Mouse (Mus musculus): ENCODE data around the gene Fam72a. TPM values are rescaled to one million over a fixed set of nuclear protein-coding genes. Genes with fewer than 3 reads are reported as not detected.

The Fam72a gene
- polyA plus RNA-seq, 1 experiment from 2014 or later: 2.4 TPM

GRCm38 (mm10) chr1:131511131-131511530 lies 16.6 kb upstream of the Fam72a start:
- Histone ChIP-seq H3K4me2 (no peak overlapping the region), H3K27me3 (no peaks in the 10 kb centered on the region), H3K36me3 (no peaks in the 10 kb centered on the region), H3K4me3 (no peak overlapping the region), H3K4me1 (peaks cover 6% of the 10 kb centered on the region; the same call in 1 of the 2 replicates), H3K27ac (no peak overlapping the region), H3K9ac (no peak overlapping the region), H3K9me3 (no peaks in the 10 kb centered on the region)
- no peak for ATAC-seq (ENCODE audit: insufficient number of reproducible peaks, low FRiP score, low TSS enrichment, low read depth)

DNA sequence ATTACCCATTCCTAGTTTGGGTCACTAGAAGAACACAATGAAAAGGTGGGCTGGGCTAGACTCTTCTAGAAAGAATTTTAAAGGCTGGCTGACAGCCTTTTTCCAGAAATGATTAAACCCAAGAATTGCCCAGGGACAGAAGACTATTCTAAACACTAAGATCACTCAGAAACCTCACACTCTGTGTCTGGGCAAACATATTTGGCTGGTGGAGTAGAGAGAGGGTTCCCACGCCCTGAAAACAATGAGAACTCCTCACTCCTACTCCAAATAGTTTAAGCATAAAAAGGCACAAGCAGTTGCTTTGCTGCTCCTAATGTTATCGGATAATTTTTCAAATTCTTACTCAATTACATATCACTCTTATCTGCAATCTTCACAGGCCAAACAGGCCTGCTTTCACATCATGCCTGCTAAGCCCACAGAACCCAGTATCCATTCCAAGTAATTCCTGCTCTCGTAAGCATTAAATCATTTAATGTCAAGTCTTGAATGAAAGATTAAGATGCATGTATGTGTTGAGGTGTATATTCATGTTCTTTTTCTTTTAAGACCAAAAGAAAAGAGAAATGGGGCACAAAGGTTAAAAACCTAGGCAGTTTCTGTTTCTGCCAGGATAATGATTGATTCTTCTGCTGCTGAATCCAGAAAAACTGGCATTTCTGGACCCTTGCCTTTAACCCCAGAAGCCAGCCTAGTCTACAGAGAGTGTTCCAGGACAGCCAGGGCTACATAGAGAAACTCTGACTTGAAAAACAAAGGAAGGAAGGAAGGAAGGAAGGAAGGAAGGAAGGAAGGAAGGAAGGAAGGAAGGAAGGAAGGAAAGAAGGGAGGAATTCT lies 15.8 kb upstream of the Fam72a start:
- 69% methylated on average over 3 of the region's 3 CpGs for WGBS
- Histone ChIP-seq H3K36me3 (no peaks in the 10 kb centered on the region), H3K9me3 (no peaks in the 10 kb centered on the region), H3K27me3 (no peaks in the 10 kb centered on the region), H3K27ac (0 out of 2 replicates have a peak overlapping the region, but pooled peaks have one; percentile 22), H3K4me2 (no peak overlapping the region), H3K4me3 (no peak overlapping the region), H3K4me1 (peaks cover 3% of the 10 kb centered on the region; the same call in 1 of the 2 replicates), H3K9ac (no peak overlapping the region)
- no peak for ATAC-seq (ENCODE audit: insufficient number of reproducible peaks, low FRiP score, low TSS enrichment, low read depth)

GRCm38 (mm10) chr1:131513136-131513535 lies 14.6 kb upstream of the Fam72a start:
- Histone ChIP-seq H3K27ac (no peak overlapping the region), H3K9me3 (no peaks in the 10 kb centered on the region), H3K9ac (no peak overlapping the region), H3K4me3 (no peak overlapping the region), H3K4me2 (no peak overlapping the region), H3K27me3 (no peaks in the 10 kb centered on the region), H3K36me3 (no peaks in the 10 kb centered on the region), H3K4me1 (peaks cover 3% of the 10 kb centered on the region; the same call in 1 of the 2 replicates)
- WGBS: 88% methylated on average over 2 of the region's 2 CpGs
- ATAC-seq (ENCODE audit: insufficient number of reproducible peaks, low FRiP score, low TSS enrichment, low read depth): no peak

DNA sequence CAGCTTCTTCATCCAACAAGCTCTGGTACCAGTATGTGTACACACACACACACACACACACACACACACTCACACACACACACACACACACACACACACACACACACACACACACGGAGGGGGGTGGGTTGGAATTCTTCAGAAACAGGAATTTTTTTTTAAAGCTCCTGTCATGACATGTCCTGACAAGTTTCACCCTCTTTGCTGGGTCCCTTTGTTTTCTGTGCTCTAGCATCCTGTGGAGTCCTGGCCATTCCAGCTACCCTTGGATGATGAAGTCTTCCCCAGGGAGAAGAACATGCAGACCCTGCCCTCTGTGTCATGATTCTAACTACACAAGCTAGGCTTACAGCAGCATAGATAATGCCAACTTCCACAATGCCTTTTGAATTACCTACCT lies 13.5 kb upstream of the Fam72a start:
- no peaks in the 10 kb centered on the region for H3K27me3 ChIP-seq
- no peaks in the 10 kb centered on the region for H3K36me3 ChIP-seq
- no peak for ATAC-seq (ENCODE audit: insufficient number of reproducible peaks, low FRiP score, low TSS enrichment, low read depth)
- no peak overlapping the region for H3K27ac ChIP-seq
- H3K4me3 ChIP-seq: no peak overlapping the region
- H3K9me3 ChIP-seq: no peaks in the 10 kb centered on the region
- no peak overlapping the region for H3K4me2 ChIP-seq
- H3K9ac ChIP-seq: no peak overlapping the region
- H3K4me1 ChIP-seq: peaks cover 3% of the 10 kb centered on the region; the same call in 1 of the 2 replicates
- WGBS: 61% methylated on average over 1 of the region's 1 CpGs

- H3K4me2 ChIP-seq: no peak overlapping the region
- peaks cover 12% of the 10 kb centered on the region; the same call in 1 of the 2 replicates for H3K4me1 ChIP-seq
- H3K9ac ChIP-seq: no peak overlapping the region
- H3K36me3 ChIP-seq: no peaks in the 10 kb centered on the region
- no peak overlapping the region for H3K27ac ChIP-seq
- ATAC-seq (ENCODE audit: insufficient number of reproducible peaks, low FRiP score, low TSS enrichment, low read depth): no peak
- 87% methylated on average over 3 of the region's 3 CpGs for WGBS
- no peaks in the 10 kb centered on the region for H3K27me3 ChIP-seq
- no peak overlapping the region for H3K4me3 ChIP-seq
- H3K9me3 ChIP-seq: no peaks in the 10 kb centered on the region
Observed at GRCm38 (mm10) chr1:131516588-131516987, 11.1 kb upstream of the Fam72a start.

- H3K4me2 ChIP-seq: peak overlapping the region; percentile 90
- no peaks in the 10 kb centered on the region for H3K9me3 ChIP-seq
- H3K9ac ChIP-seq: no peak overlapping the region
- ATAC-seq (ENCODE audit: insufficient number of reproducible peaks, low FRiP score, low TSS enrichment, low read depth): no peak
- H3K27me3 ChIP-seq: no peaks in the 10 kb centered on the region
- peak overlapping the region; percentile 87 for H3K4me3 ChIP-seq
- no peak overlapping the region for H3K27ac ChIP-seq
- H3K36me3 ChIP-seq: no peaks in the 10 kb centered on the region
- peaks cover 43% of the 10 kb centered on the region for H3K4me1 ChIP-seq
- 36% methylated on average over 3 of the region's 3 CpGs for WGBS
Observed at GRCm38 (mm10) chr1:131523794-131524193, 3.9 kb upstream of the Fam72a start.

GRCm38 (mm10) chr1:131525101-131525585 lies 2.6 kb upstream of the Fam72a start:
- no peak for ATAC-seq (ENCODE audit: insufficient number of reproducible peaks, low FRiP score, low TSS enrichment, low read depth)

GRCm38 (mm10) chr1:131525586-131526271 lies 2.0 kb upstream of the Fam72a start:
- Histone ChIP-seq H3K36me3 (no peaks in the 10 kb centered on the region), H3K4me3 (peak overlapping the region; percentile 87), H3K4me2 (peak overlapping the region; percentile 90), H3K9me3 (no peaks in the 10 kb centered on the region), H3K27me3 (no peaks in the 10 kb centered on the region), H3K4me1 (peaks cover 37% of the 10 kb centered on the region), H3K27ac (peak overlapping the region; percentile 98), H3K9ac (peak overlapping the region; percentile 78)
- ATAC-seq (ENCODE audit: insufficient number of reproducible peaks, low FRiP score, low TSS enrichment, low read depth): no peak
- WGBS: under 1% methylated on average over 41 of the region's 41 CpGs

More at GRCm38 (mm10) chr1:131525101-131525585, 2.6 kb upstream of the Fam72a start:
- H3K9me3 ChIP-seq: no peaks in the 10 kb centered on the region
- H3K9ac ChIP-seq: peak overlapping the region; percentile 78
- 1% methylated on average over 26 of the region's 26 CpGs for WGBS
- H3K36me3 ChIP-seq: no peaks in the 10 kb centered on the region
- no peaks in the 10 kb centered on the region for H3K27me3 ChIP-seq
- H3K4me2 ChIP-seq: peak overlapping the region; percentile 90
- peaks cover 39% of the 10 kb centered on the region for H3K4me1 ChIP-seq
- peak overlapping the region; percentile 98; the same call in 1 of the 2 replicates for H3K27ac ChIP-seq
- peak overlapping the region; percentile 87 for H3K4me3 ChIP-seq

DNA sequence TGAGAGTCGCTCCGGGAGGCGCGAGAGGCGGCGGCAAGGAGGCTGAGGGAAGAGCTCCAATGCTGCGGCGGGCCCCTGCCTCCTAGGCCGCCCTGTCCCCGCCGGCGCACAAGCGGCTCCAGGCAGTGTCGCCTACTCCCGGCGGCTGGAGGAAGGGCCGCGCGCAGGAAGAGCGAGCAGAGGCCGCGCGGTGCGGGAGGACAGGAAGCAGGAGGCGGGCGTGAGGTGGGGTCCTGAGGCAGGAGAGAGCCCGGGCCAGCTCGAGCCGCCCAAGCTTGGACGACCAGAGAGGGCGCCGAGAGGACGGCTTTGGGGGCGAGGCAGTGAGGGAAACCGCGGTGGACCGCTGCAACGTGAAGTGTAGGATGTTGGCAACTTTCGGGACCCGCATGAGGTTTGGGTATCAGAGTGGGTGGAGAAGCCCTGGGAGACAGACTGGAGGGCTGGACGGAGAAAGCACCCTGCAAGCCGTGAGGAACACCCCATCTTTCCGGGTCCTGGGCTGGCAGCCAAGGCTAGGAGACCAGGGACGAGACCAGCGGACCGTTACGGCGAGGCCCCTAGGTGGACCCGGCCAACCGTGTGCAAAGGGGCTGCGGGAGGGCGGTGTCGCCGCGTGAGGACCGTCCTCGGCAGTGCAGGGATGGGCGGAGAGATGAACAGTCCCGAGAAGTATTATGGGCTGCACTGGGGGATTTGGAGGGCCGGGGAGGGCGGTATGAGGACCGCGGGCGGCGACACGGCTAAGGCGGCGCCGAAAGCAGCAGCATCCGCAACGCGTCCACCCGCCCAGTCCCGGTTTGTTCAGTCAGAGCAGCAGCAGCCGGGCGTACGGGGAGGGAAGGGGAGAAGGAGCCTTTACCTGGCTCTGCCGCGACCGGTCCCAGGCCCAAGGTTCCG lies 1.1 kb upstream of the Fam72a start:
- Histone ChIP-seq H3K36me3 (no peaks in the 10 kb centered on the region), H3K9ac (peak overlapping the region; percentile 78), H3K27me3 (no peaks in the 10 kb centered on the region), H3K4me1 (peaks cover 35% of the 10 kb centered on the region), H3K4me2 (peak overlapping the region; percentile 90), H3K27ac (peak overlapping the region; percentile 98), H3K4me3 (peak overlapping the region; percentile 87), H3K9me3 (no peaks in the 10 kb centered on the region)
- ATAC-seq (ENCODE audit: insufficient number of reproducible peaks, low FRiP score, low TSS enrichment, low read depth): peak; percentile 26
- WGBS: under 1% methylated on average over 72 of the region's 81 CpGs

DNA sequence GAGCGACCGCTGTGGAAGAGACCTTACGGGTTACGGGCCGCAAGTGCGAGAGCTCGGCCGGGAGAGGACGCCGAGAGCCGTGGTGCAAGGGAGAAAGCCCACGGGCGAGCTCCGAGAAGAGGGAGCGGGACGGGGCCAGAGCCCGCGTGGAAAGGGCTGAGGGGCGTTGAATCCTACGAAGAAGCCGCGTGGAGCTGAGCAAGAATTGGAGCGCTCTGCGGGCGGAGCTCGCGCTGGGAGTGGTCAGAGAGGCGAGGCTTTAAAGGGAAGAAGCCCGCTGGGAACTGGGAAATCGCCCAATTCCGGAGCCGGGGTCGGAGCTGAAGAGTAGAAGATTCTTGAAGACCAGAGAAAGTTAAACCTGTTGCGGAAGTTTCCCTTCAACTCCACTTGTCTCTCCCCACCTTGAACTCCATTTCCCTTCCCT lies 391 bp downstream of the Fam72a start:
- peak overlapping the region; percentile 41 for H3K9ac ChIP-seq
- H3K27ac ChIP-seq: peak overlapping the region; percentile 92
- H3K36me3 ChIP-seq: no peaks in the 10 kb centered on the region
- WGBS: under 1% methylated on average over 32 of the region's 34 CpGs
- H3K9me3 ChIP-seq: no peaks in the 10 kb centered on the region
- no peaks in the 10 kb centered on the region for H3K27me3 ChIP-seq
- H3K4me1 ChIP-seq: peaks cover 31% of the 10 kb centered on the region
- H3K4me2 ChIP-seq: peak overlapping the region; percentile 96
- no peak for ATAC-seq (ENCODE audit: insufficient number of reproducible peaks, low FRiP score, low TSS enrichment, low read depth)
- H3K4me3 ChIP-seq: peak overlapping the region; percentile 87

DNA sequence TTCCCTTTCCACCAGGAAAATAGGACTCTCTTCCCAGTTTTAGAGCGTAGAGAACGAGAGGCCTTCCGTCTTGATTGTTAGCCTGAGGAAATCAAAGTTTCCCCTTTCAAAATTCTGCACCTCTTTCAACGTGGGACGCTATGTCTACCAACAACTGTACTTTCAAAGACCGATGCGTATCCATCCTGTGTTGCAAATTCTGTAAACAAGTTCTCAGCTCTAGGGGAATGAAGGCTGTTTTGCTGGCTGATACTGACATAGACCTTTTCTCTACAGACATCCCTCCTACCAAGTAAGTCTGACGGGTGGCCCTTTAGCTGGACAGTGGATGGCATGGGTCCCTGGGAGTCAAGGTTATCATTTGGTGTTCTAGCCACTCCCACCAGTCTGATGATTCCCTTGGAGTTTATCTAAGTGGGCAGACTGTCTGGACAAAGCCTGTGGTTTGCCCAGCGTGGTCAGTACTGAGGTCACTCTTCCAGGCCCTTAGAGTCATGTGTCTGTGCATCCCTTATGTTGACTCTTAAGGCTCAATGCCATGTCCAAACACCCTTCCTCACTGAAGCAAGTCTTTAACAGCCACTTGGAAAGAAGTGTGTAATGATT lies 961 bp downstream of the Fam72a start:
- peak overlapping the region; percentile 87 for H3K4me3 ChIP-seq
- peak overlapping the region; percentile 41 for H3K9ac ChIP-seq
- 2% methylated on average over 9 of the region's 9 CpGs for WGBS
- peaks cover 26% of the 10 kb centered on the region for H3K4me1 ChIP-seq
- ATAC-seq (ENCODE audit: insufficient number of reproducible peaks, low FRiP score, low TSS enrichment, low read depth): no peak
- no peaks in the 10 kb centered on the region for H3K9me3 ChIP-seq
- H3K27me3 ChIP-seq: no peaks in the 10 kb centered on the region
- peak overlapping the region; percentile 96 for H3K4me2 ChIP-seq
- H3K27ac ChIP-seq: peak overlapping the region; percentile 92
- no peaks in the 10 kb centered on the region for H3K36me3 ChIP-seq
